ENCODE assay signal across 9 mouse cellular contexts in the genomic region with DNA sequence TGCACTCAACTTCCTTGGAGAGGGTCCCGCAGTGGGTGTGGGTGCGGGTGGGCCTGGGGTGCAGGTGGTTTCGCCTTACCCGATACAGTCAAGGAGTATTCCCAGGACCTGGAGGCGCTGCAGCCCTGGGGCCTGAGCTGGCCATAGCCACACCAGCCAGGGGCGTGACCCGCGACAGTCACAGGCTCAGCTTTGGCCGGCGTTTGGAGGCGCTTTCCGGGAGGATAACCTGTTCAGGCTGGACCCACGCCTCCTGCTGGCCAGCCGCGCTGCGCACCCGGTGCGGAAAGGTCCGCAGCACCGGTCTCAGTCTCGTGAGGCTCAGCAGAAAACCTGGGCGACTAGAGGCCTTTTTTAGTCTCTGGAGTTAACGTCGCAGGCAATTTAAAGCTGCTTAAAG. TPM values are rescaled to one million over a fixed set of nuclear protein-coding genes. Genes with fewer than 3 reads are reported as not detected.
DNase-seq lines count a peak whose midpoint lies in the region; TF ChIP-seq lines count a peak whose summit lies in the region.
"Had no signal": no experiment of that assay in that cellular context is flagged by ENCODE, and none has a peak within 500 bp of the region (broad histone marks: within the 10 kb centered on the region; RNA-seq: fewer than 3 reads in every experiment).

No protein-coding gene starts in this region.

- TF ChIP-seq POLR2A in heart, adult 2 months (IDR thresholded peaks at IDR 0.05; ENCODE audit: insufficient read depth, low read depth, low read length), result no peak

- H3K79me2 ChIP-seq in heart, adult 2 months (replicated peaks; ENCODE audit: control insufficient read depth, insufficient read depth, low read length), result no peaks in the 10 kb centered on the region

- 3% methylated on average over 24 of the region's 24 CpGs for WGBS in heart, adult 2 months

- H3K4me1 ChIP-seq in heart, adult 2 months (ENCODE audit: control insufficient read depth, insufficient read depth, low read length), result no peaks in the 10 kb centered on the region

- H3K9ac ChIP-seq in heart, adult 2 months (ENCODE audit: low read depth, low read length), result no peak overlapping the region

- H3K36me3 ChIP-seq in heart, adult 2 months (ENCODE audit: control insufficient read depth, insufficient read depth, low read length), result no peaks in the 10 kb centered on the region

- DNase-seq in cerebellum, postnatal 10 days, result peak; percentile 82 to 84
- no peak for DNase-seq in cerebellum, adult 9-10 months
- DNase-seq in embryo, embryonic 11.5 days (ENCODE audit: low read depth, low spot score), result peak; percentile 35
- peak; percentile 30 to 53 for DNase-seq in heart, adult 2 months
- peak; percentile 30 for DNase-seq in kidney, adult 11 months
- DNase-seq in lung, adult 18-20 months, result peak; percentile 40 to 68
- peak; percentile 45 for DNase-seq in ovary, postnatal 10 days (ENCODE audit: low spot score)
- DNase-seq in spleen, postnatal 36 days (ENCODE audit: low spot score in 2 of 2), result no peak

- TF ChIP-seq CTCF in heart, adult 2 months (IDR thresholded peaks at IDR 0.05), result peak; percentile 73

- intact Hi-C loops in heart, adult 2 months (cut with DNase I), result no loop called here

- no peaks in the 10 kb centered on the region for H3K27me3 ChIP-seq in heart, adult 2 months (ENCODE audit: control insufficient read depth, insufficient read depth, low read length)

- no peak for TF ChIP-seq EP300 in heart, adult 2 months (IDR thresholded peaks at IDR 0.05; ENCODE audit: insufficient read depth, low read depth, low read length)

- H3K27ac ChIP-seq in heart, adult 2 months, result no peak overlapping the region

- no peak overlapping the region for H3K4me3 ChIP-seq in heart, adult 2 months

RNA-seq across cellular contexts. Expression of gene Fgg, which starts 12.2 kb away (rescaled TPM):
- total RNA-seq in heart, adult 2 months (2021), result not detected
- polyA plus RNA-seq in heart, adult 2 months (2012; rRNA removed), result 0.10 and 1.5 TPM in 2 replicates
- polyA plus RNA-seq: C2C12 had no signal

RNA-seq across cellular contexts. Expression of gene Fga, which starts 30.5 kb away (rescaled TPM):
- not detected for total RNA-seq in heart, adult 2 months (2021)
- 0.73 TPM in 1 of 2 replicates, not detected in the other for polyA plus RNA-seq in heart, adult 2 months (2012; rRNA removed)
- polyA plus RNA-seq: C2C12 had no signal

RNA-seq across cellular contexts. Expression of gene Fgb, which starts 54.3 kb away (rescaled TPM):
- total RNA-seq in heart, adult 2 months (2021), result not detected
- 0.56 TPM in 1 of 2 replicates, not detected in the other for polyA plus RNA-seq in heart, adult 2 months (2012; rRNA removed)
- polyA plus RNA-seq: C2C12 had no signal

RNA-seq across cellular contexts. Expression of gene Plrg1, which starts 60.0 kb away (rescaled TPM):
- 10 to 100 TPM; 25.6 to 27.5 TPM for total RNA-seq in heart, adult 2 months (2021)
- 24.4 and 40.7 TPM in 2 replicates for polyA plus RNA-seq in heart, adult 2 months (2012; rRNA removed)

Comparison
In these comparisons a context has a peak if more than half of its experiments do, and no peak if none do; other contexts are left out.
1. DNase-seq: peak in cerebellum, postnatal 10 days (2 of 2), embryo, embryonic 11.5 days (single experiment), heart, adult 2 months (2 of 2), kidney, adult 11 months (single experiment), lung, adult 18-20 months (2 of 2) and ovary, postnatal 10 days (single experiment); none in cerebellum, adult 9-10 months (single experiment) and spleen, postnatal 36 days (0 of 2).